Comparison of ENCODE assay signal across 29 mouse cellular contexts in genomic region chr12:40245434-40245970, GRCm38 (mm10). TPM values are rescaled to one million over a fixed set of nuclear protein-coding genes. Genes with fewer than 3 reads are reported as not detected.
DNase-seq lines count a peak whose midpoint lies in the region; ATAC-seq and TF ChIP-seq lines count a peak whose summit lies in the region.
"Had no signal": no experiment of that assay in that cellular context is flagged by ENCODE, and none has a peak within 500 bp of the region (broad histone marks: within the 10 kb centered on the region; RNA-seq: fewer than 3 reads in every experiment).

No protein-coding gene starts in this region.

- TF ChIP-seq CTCF in hindbrain, postnatal 0 days (IDR thresholded peaks at IDR 0.05; ENCODE audit: low read depth), result no peak
- no peak for TF ChIP-seq CTCF in bone marrow macrophage, adult 2 months (IDR thresholded peaks at IDR 0.05; ENCODE audit: low read depth, low read length)

- H3K27me3 ChIP-seq in hindbrain, postnatal 0 days (ENCODE audit: insufficient read depth, low read length), result no peaks in the 10 kb centered on the region
- H3K27me3 ChIP-seq in hindbrain, embryonic 14.5 days (ENCODE audit: control insufficient read depth, insufficient read depth, low read length), result no peaks in the 10 kb centered on the region
- H3K27me3 ChIP-seq in kidney, embryonic 16.5 days (ENCODE audit: insufficient read depth, low read length), result no peaks in the 10 kb centered on the region
- H3K27me3 ChIP-seq: embryonic facial prominence, embryonic 15.5 days; forebrain, embryonic 13.5 days; hindbrain, embryonic 12.5 days; limb, embryonic 13.5 days; lung, embryonic 15.5 days; midbrain, embryonic 15.5 days had no signal

- H3K27ac ChIP-seq in hindbrain, postnatal 0 days, result no peak overlapping the region
- H3K27ac ChIP-seq in hindbrain, embryonic 14.5 days, result no peak overlapping the region
- peak overlapping the region; percentile 41 for H3K27ac ChIP-seq in bone marrow macrophage, adult 2 months (ENCODE audit: insufficient read depth, low read depth, low read length)
- H3K27ac ChIP-seq in kidney, embryonic 16.5 days (ENCODE audit: low read length), result no peak overlapping the region
- H3K27ac ChIP-seq: embryonic facial prominence, embryonic 15.5 days; forebrain, embryonic 13.5 days; hindbrain, embryonic 12.5 days; left cerebral cortex, adult 2 months; limb, embryonic 13.5 days; lung, embryonic 15.5 days; midbrain, embryonic 15.5 days had no signal

- H3K36me3 ChIP-seq in hindbrain, postnatal 0 days (ENCODE audit: insufficient read depth, low read length), result no peaks in the 10 kb centered on the region
- H3K36me3 ChIP-seq in hindbrain, embryonic 14.5 days (replicated peaks; ENCODE audit: control insufficient read depth, insufficient read depth), result no peaks in the 10 kb centered on the region
- H3K36me3 ChIP-seq in kidney, embryonic 16.5 days (ENCODE audit: insufficient read depth, low read length), result no peaks in the 10 kb centered on the region
- H3K36me3 ChIP-seq: embryonic facial prominence, embryonic 15.5 days; hindbrain, embryonic 12.5 days; limb, embryonic 13.5 days; lung, embryonic 15.5 days; midbrain, embryonic 15.5 days had no signal

- DNase-seq in hindbrain, postnatal 0 days (ENCODE audit: low spot score), result peak; percentile 12
- no peak for DNase-seq in hindbrain, embryonic 14.5 days (ENCODE audit: low spot score)
- DNase-seq in spleen, postnatal 14 days (ENCODE audit: low spot score in 2 of 2), result no peak
- DNase-seq: adrenal gland, postnatal 25 days; B cell, adult 2 months; cerebellum, adult 11 months; cerebellum, postnatal 14 days; gastrocnemius, postnatal 10 days; heart, postnatal 36 days; kidney, postnatal 25 days; right cerebral cortex, adult 18-20 months; right cerebral cortex, postnatal 4 days; thymus, adult 2 months; thymus, postnatal 36 days had no signal

- H3K4me3 ChIP-seq in hindbrain, postnatal 0 days (ENCODE audit: low read length), result no peak overlapping the region
- H3K4me3 ChIP-seq in hindbrain, embryonic 14.5 days (replicated peaks; ENCODE audit: low read length), result no peak overlapping the region
- H3K4me3 ChIP-seq in bone marrow macrophage, adult 2 months (ENCODE audit: insufficient read depth, low read length), result no peak overlapping the region
- no peak overlapping the region for H3K4me3 ChIP-seq in kidney, embryonic 16.5 days (ENCODE audit: low read length)
- H3K4me3 ChIP-seq: embryonic facial prominence, embryonic 15.5 days; forebrain, embryonic 13.5 days; hindbrain, embryonic 12.5 days; left cerebral cortex, adult 2 months; limb, embryonic 13.5 days; lung, embryonic 15.5 days; midbrain, embryonic 15.5 days had no signal

- no peaks in the 10 kb centered on the region; the same call in 1 of the 2 replicates for H3K4me1 ChIP-seq in hindbrain, postnatal 0 days (ENCODE audit: insufficient read depth, low read length)
- no peaks in the 10 kb centered on the region for H3K4me1 ChIP-seq in hindbrain, embryonic 14.5 days (replicated peaks; ENCODE audit: control insufficient read depth, insufficient read depth, low read length)
- H3K4me1 ChIP-seq in bone marrow macrophage, adult 2 months (ENCODE audit: control insufficient read depth, insufficient read depth, low read length), result peaks cover 39% of the 10 kb centered on the region
- no peaks in the 10 kb centered on the region for H3K4me1 ChIP-seq in kidney, embryonic 16.5 days (ENCODE audit: insufficient read depth, low read length)
- H3K4me1 ChIP-seq: embryonic facial prominence, embryonic 15.5 days; midbrain, embryonic 15.5 days had no signal

- H3K9me3 ChIP-seq in hindbrain, postnatal 0 days (ENCODE audit: low read length), result no peaks in the 10 kb centered on the region
- H3K9me3 ChIP-seq in hindbrain, embryonic 14.5 days (ENCODE audit: control insufficient read depth, low read length), result no peaks in the 10 kb centered on the region
- H3K9me3 ChIP-seq in kidney, embryonic 16.5 days (ENCODE audit: low read length), result no peaks in the 10 kb centered on the region
- H3K9me3 ChIP-seq: embryonic facial prominence, embryonic 15.5 days; forebrain, embryonic 13.5 days; hindbrain, embryonic 12.5 days; limb, embryonic 13.5 days; lung, embryonic 15.5 days; midbrain, embryonic 15.5 days had no signal

- no peak for ATAC-seq in hindbrain, postnatal 0 days
- no peak for ATAC-seq in hindbrain, embryonic 14.5 days (ENCODE audit: low FRiP score)
- ATAC-seq in megakaryocyte, adult 5-6 weeks (ENCODE audit: poor library complexity, severe bottlenecking), result peak; percentile 53
- no peak for ATAC-seq in kidney, embryonic 16.5 days (ENCODE audit: low FRiP score, low TSS enrichment)
- ATAC-seq: forebrain, embryonic 13.5 days; intestine, postnatal 0 days; midbrain, embryonic 15.5 days had no signal

- 86% methylated on average over 7 of the region's 7 CpGs for WGBS in hindbrain, postnatal 0 days
- WGBS in hindbrain, embryonic 14.5 days, result 87% methylated on average over 7 of the region's 7 CpGs
- 89% methylated on average over 7 of the region's 7 CpGs for WGBS in kidney, embryonic 16.5 days

- no peak overlapping the region for H3K4me2 ChIP-seq in hindbrain, postnatal 0 days (ENCODE audit: low read depth, low read length)
- H3K4me2 ChIP-seq in hindbrain, embryonic 14.5 days (replicated peaks), result no peak overlapping the region
- H3K4me2 ChIP-seq in kidney, embryonic 16.5 days (replicated peaks; ENCODE audit: low read depth, low read length), result no peak overlapping the region
- H3K4me2 ChIP-seq: embryonic facial prominence, embryonic 15.5 days; forebrain, embryonic 13.5 days; heart, embryonic 11.5 days; hindbrain, embryonic 12.5 days; limb, embryonic 13.5 days; liver, embryonic 11.5 days; lung, embryonic 15.5 days; midbrain, embryonic 15.5 days had no signal

- no peak overlapping the region for H3K9ac ChIP-seq in hindbrain, postnatal 0 days (replicated peaks; ENCODE audit: low read length)
- no peak overlapping the region for H3K9ac ChIP-seq in hindbrain, embryonic 14.5 days
- H3K9ac ChIP-seq in kidney, embryonic 16.5 days (replicated peaks; ENCODE audit: low read length), result no peak overlapping the region
- H3K9ac ChIP-seq: embryonic facial prominence, embryonic 15.5 days; forebrain, embryonic 13.5 days; hindbrain, embryonic 12.5 days; limb, embryonic 13.5 days; lung, embryonic 15.5 days; midbrain, embryonic 15.5 days had no signal

- TF ChIP-seq POLR2A in bone marrow macrophage, adult 2 months (IDR thresholded peaks at IDR 0.05; ENCODE audit: borderline replicate concordance, low read depth, low read length), result no peak

RNA-seq across cellular contexts. Expression of gene Ifrd1, which starts 2.8 kb away (rescaled TPM):
- 36.0 and 37.8 TPM in 2 replicates for total RNA-seq in hindbrain, postnatal 0 days (2014; rRNA removed)
- 118 and 128 TPM in 2 replicates for polyA plus RNA-seq in hindbrain, postnatal 0 days (2015; fragmentation: Nextera tagmentation; extraction: Ambion mirVana)
- 178 and 205 TPM in 2 replicates for polyA plus RNA-seq in hindbrain, embryonic 14.5 days (2014; fragmentation: Nextera tagmentation; extraction: Ambion mirVana)
- polyA plus RNA-seq in bone marrow macrophage, adult 2 months (2012; ENCODE audit: insufficient read depth, insufficient read length, missing spikeins), result 46.0 and 59.7 TPM in 2 replicates
- total RNA-seq in megakaryocyte, adult 5-6 weeks (2015), result 135 and 150 TPM in 2 replicates
- total RNA-seq in megakaryocyte, adult 5-6 weeks (2017), result 99.7 and 100 TPM in 2 replicates
- polyA plus RNA-seq in kidney, embryonic 16.5 days (2015; fragmentation: Nextera tagmentation; extraction: Ambion mirVana), result 88.7 and 103 TPM in 2 replicates

RNA-seq across cellular contexts. Expression of gene Lsmem1, which starts 46.2 kb away (rescaled TPM):
- total RNA-seq in hindbrain, postnatal 0 days (2014; rRNA removed), result not detected in 2 replicates
- polyA plus RNA-seq in hindbrain, postnatal 0 days (2015; fragmentation: Nextera tagmentation; extraction: Ambion mirVana), result 0.09 and 0.24 TPM in 2 replicates
- 0.10 TPM in 1 of 2 replicates, not detected in the other for polyA plus RNA-seq in hindbrain, embryonic 14.5 days (2014; fragmentation: Nextera tagmentation; extraction: Ambion mirVana)
- not detected in 2 replicates for polyA plus RNA-seq in bone marrow macrophage, adult 2 months (2012; ENCODE audit: insufficient read depth, insufficient read length, missing spikeins)
- not detected in 2 replicates for total RNA-seq in megakaryocyte, adult 5-6 weeks (2015)
- total RNA-seq in megakaryocyte, adult 5-6 weeks (2017), result 0.26 TPM in 1 of 2 replicates, not detected in the other
- polyA plus RNA-seq in kidney, embryonic 16.5 days (2015; fragmentation: Nextera tagmentation; extraction: Ambion mirVana), result 0.21 and 0.23 TPM in 2 replicates
- total RNA-seq: adrenal gland, postnatal 25 days had no signal
- polyA plus RNA-seq: forebrain, embryonic 13.5 days; gonadal fat pad, adult 2 months; hindbrain, embryonic 12.5 days; intestine, postnatal 0 days; kidney, embryonic 14.5 days; midbrain, embryonic 15.5 days had no signal
